Mouse (Mus musculus) midbrain, postnatal 0 days (tissue): Measurements from ENCODE around the gene Mea1. TPM values are rescaled to one million over a fixed set of nuclear protein-coding genes. Genes with fewer than 3 reads are reported as not detected.

Source experiments
- ATAC-seq: fragments of 200-750 bp; cut with Nextera tagmentation; 2 replicates; pipeline ENCODE4 v1.8.0; 2017; ENCODE audit warnings: moderate number of reproducible peaks, mild to moderate bottlenecking, moderate TSS enrichment, moderate library complexity; ENCODE audit not compliant: low FRiP score
- DNase-seq: peaks from one replicate; pipeline ENCODE4 v3.0.0-alpha.2; 2015; ENCODE audit warnings: low spot score
- H3K27ac ChIP-seq: fragments of 300-500 bp; sonication (generic); 2 replicates; pipeline ENCODE4 v1.5.1; 2014; ENCODE audit warnings: low read depth, mild to moderate bottlenecking, low read length, mixed read lengths
- H3K27me3 ChIP-seq: fragments of 300-500 bp; sonication (generic); 2 replicates; pipeline ENCODE4 v1.6.1; 2014; ENCODE audit warnings: low read length, control low read depth, mixed read lengths; ENCODE audit not compliant: insufficient read depth
- H3K36me3 ChIP-seq: fragments of 300-500 bp; sonication (generic); 2 replicates; pipeline ENCODE4 v1.6.1; 2014; ENCODE audit warnings: low read length, control low read depth, mixed read lengths; ENCODE audit not compliant: insufficient read depth
- H3K4me1 ChIP-seq: fragments of 300-500 bp; sonication (generic); 2 replicates; pipeline ENCODE4 v1.6.1; 2014; ENCODE audit warnings: mild to moderate bottlenecking, control low read depth, antibody characterized with exemption, low read length, mixed read lengths; ENCODE audit not compliant: insufficient read depth
- H3K4me2 ChIP-seq: fragments of 300-500 bp; sonication (generic); 2 replicates; pipeline ENCODE4 v1.6.1; 2014; ENCODE audit warnings: low read depth, mild to moderate bottlenecking, low read length, mixed read lengths; ENCODE audit not compliant: poor library complexity, severe bottlenecking
- H3K4me3 ChIP-seq: fragments of 300-500 bp; sonication (generic); 2 replicates; pipeline ENCODE4 v1.5.1; 2014; ENCODE audit warnings: low read depth, mild to moderate bottlenecking, low read length, moderate library complexity
- H3K9ac ChIP-seq: fragments of 300-500 bp; sonication (generic); replicated peaks from 2 replicates; pipeline ENCODE4 v1.6.1; 2014; ENCODE audit warnings: mild to moderate bottlenecking, low read length, moderate library complexity, mixed read lengths; ENCODE audit not compliant: poor library complexity, severe bottlenecking
- H3K9me3 ChIP-seq: fragments of 300-500 bp; sonication (generic); 2 replicates; pipeline ENCODE4 v1.6.1; 2016; ENCODE audit warnings: low read length, control low read depth
- CTCF ChIP-seq: IDR thresholded peaks from 2 replicates; pipeline ENCODE4 v1.5.1; 2016; ENCODE audit warnings: antibody characterized with exemption, mild to moderate bottlenecking
- WGBS: fragments of 180-500 bp; shearing (Covaris S2); extraction: QIAGEN DNeasy Blood & Tissue Kit; methylation state at CpG from one replicate; pipeline ENCODE4 v1.1.7; 2014; 5-methylcytosine and 5-hydroxymethylcytosine counted together
- polyA plus RNA-seq: library from polyadenylated mRNA; unstranded; fragments of >200 nt; fragmentation: Nextera tagmentation; extraction: Ambion mirVana; gene quantifications from 2 replicates; pipeline ENCODE4 v1.2.1, GENCODE M21; 2015
- total RNA-seq: library from RNA; depleted of rRNA; stranded (reverse); fragments of >200 nt; gene quantifications from 2 replicates; pipeline ENCODE4 v1.2.3, GENCODE M21; 2014

Gene Mea1
- total and polyA plus RNA-seq, 2 experiments from 2014 or later = 171 to 314 TPM

DNA sequence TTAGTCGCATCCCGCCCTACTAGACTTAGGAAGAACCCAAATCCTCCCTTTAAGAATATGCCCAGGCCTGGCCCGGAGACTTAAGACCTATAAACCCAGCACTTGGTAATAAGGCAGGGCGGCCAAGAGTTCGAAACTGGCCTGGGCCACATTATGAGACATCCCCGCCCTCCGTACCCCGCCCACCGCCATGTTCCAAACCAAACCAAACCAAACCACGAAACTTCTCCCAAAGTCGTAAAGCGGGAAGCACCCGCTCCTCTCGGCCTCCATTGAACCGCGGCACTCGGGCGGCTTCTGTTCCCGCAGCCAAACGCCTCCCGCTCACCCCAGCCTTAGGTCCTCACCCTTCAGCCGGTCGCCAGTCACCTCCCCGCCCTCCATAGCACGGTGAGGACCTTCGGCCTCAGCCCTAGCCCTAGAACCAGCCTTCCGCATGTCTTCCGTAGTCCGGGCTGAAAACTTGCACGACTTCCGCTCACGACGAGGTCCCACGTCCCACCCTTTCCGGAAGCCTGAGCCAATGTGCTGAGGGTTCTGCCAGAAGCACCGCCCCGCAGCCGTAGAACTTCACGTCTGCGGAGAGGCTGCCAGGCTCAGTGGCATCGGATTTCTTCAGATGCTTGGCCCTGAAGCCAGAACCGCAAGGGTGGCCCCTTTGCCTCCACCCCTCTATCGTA is 4.6 kb upstream of the Mea1 start, which contains the start of gene Rrp36:
Rrp36 (minus strand) TSS at position 503 of the 680 bp plus-strand sequence.
- ATAC-seq (peak; percentile 85), DNase-seq (peak; percentile 95)
- Histone ChIP-seq H3K4me2 (peak within 1 kb of the TSS; percentile 83), H3K4me3 (peak within 1 kb of the TSS; percentile 58), H3K27ac (peak within 1 kb of the TSS; percentile 55), H3K27me3 (no peaks in the 10 kb centered on the region), H3K36me3 (peaks cover 52% of the 10 kb centered on the region), H3K4me1 (peaks cover 14% of the 10 kb centered on the region; the same call in 1 of the 2 replicates), H3K9me3 (no peaks in the 10 kb centered on the region), H3K9ac (peak within 1 kb of the TSS; percentile 55)
- under 1% methylated on average over 43 of the region's 43 CpGs for WGBS
- TF ChIP-seq CTCF = no peak

DNA sequence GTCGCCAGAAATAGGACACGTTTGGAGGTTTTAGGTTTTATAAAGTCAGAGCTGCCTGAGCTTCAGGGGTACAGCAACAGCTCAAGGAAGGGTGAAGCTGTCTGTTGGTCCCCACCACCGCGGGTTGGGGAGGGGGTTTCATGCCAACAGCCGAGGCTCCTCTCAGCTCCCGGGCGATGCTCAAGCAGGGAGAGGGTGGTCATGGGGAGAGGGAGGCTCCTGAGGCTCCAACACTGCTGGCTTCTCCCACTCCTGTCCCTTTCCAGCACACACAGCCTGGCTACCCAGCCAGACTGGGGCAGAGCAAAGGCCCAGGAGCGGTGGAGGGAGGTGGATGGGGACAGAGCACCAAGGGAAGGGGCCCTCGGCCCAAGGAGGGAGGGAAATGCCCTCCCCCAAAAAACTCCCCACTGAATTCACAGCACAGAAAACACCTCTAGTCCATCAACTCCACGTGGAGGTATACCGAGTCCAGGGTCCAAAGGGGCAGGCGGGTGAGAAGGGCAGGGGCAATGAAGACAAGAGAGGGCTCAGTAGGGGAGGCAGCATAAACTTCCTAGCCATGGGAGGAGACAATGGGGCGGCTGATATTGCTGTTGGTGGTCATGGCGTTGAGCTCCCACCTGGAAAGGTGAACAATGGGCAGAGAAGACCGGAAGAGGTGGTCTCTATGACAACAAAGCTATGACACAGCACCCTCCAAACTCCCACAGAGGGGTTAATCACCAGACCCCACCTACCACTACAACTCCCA is 3.9 kb upstream of the Mea1 start:
- Histone ChIP-seq H3K4me1 (peaks cover 21% of the 10 kb centered on the region; the same call in 1 of the 2 replicates), H3K36me3 (peaks cover 47% of the 10 kb centered on the region)

DNA sequence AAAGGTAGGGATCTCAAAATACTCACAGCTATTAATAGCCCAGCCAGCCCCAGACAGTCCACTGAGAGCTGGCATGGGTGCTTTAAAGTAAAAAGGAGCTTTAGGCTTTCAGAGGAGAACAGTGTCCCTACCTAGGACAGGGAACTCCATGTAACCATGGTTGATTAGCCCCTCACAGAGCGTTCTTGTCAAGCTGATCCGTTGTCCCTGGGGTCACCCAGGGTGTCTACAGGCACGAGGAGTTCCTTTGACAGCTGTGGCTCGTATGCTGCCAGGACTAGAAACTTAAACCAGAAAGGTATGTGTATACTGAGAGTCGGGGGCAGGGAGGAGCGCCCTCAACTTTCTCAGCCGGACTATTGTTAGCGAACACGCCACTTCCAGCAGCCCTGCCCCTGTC is 318 bp downstream of the Mea1 start:
- H3K4me3 ChIP-seq = no peak overlapping the region
- DNase-seq (no peak), ATAC-seq (no peak)
- peaks cover 45% of the 10 kb centered on the region for H3K36me3 ChIP-seq
- 66% methylated on average over 9 of the region's 9 CpGs for WGBS
- peaks cover 20% of the 10 kb centered on the region; the same call in 1 of the 2 replicates for H3K4me1 ChIP-seq
- peak overlapping the region; percentile 59 for H3K4me2 ChIP-seq
- no peak overlapping the region for H3K27ac ChIP-seq
- no peak for TF ChIP-seq CTCF
- no peaks in the 10 kb centered on the region for H3K27me3 ChIP-seq
- 0 out of 2 replicates have a peak overlapping the region, but pooled peaks have one; percentile 83 for H3K9ac ChIP-seq
- no peaks in the 10 kb centered on the region for H3K9me3 ChIP-seq

More for the DNA sequence above, 3.9 kb upstream of the Mea1 start:
- TF ChIP-seq CTCF = no peak
- Histone ChIP-seq H3K9me3 (no peaks in the 10 kb centered on the region), H3K4me2 (peak overlapping the region; percentile 83), H3K4me3 (peak overlapping the region; percentile 58), H3K9ac (peak overlapping the region; percentile 55), H3K27me3 (no peaks in the 10 kb centered on the region), H3K27ac (peak overlapping the region; percentile 33)
- peak; percentile 10; the same call in 1 of the 2 replicates for ATAC-seq
- 17% methylated on average over 15 of the region's 15 CpGs for WGBS
- no peak for DNase-seq

DNA sequence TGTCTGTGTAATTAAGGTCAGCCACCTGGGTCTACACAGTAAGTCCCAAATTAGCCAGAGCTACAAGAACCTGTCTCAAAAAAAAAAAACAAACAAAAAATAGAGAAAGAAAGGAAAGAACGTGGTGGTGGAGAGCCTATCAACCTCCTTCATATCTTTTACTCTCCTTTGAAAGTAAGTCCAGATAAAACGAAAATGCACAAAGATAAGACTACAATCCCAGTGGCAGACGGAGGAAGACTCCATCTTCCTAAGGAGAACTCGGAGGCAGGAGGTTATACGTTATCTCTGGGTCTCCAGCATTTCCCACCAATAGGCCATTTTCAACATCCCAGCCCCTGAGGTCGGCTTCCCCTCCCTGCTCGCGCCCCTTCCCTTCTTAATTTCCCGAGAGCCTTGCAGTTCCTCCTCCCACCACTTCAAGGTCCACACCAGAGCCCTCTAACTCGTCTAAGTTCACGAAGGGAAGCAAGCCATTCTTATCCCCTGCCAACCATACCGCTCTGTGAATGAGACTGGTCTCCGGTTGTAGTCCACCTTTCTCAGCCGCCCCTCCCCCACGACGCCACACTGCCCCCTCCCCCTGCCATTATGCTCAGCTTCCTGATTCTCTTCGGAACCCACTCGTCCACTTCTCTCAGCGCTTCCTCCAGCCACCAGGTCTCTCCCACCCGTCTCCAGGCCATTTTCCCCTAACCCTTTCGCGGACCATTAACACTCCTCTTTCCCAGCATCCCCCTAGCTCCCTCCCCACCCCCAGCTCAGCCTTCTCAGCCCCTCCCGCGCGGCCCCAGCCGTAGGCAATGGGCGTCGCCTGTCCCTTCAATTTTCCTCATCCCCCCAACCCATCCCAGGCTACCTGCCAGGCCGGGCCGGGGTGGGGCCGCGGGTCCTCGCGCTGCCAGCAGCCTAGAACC is 1.5 kb downstream of the Mea1 start:
- WGBS = 2% methylated on average over 33 of the region's 34 CpGs
- Histone ChIP-seq H3K27me3 (no peaks in the 10 kb centered on the region), H3K4me1 (peaks cover 15% of the 10 kb centered on the region; the same call in 1 of the 2 replicates), H3K4me2 (peak overlapping the region; percentile 59), H3K9me3 (no peaks in the 10 kb centered on the region), H3K36me3 (peaks cover 52% of the 10 kb centered on the region), H3K27ac (peak overlapping the region; percentile 83), H3K4me3 (peak overlapping the region; percentile 91), H3K9ac (peak overlapping the region; percentile 83)
- ATAC-seq (peak; percentile 55), DNase-seq (peak; percentile 69)
- TF ChIP-seq CTCF = peak; percentile 53

DNA sequence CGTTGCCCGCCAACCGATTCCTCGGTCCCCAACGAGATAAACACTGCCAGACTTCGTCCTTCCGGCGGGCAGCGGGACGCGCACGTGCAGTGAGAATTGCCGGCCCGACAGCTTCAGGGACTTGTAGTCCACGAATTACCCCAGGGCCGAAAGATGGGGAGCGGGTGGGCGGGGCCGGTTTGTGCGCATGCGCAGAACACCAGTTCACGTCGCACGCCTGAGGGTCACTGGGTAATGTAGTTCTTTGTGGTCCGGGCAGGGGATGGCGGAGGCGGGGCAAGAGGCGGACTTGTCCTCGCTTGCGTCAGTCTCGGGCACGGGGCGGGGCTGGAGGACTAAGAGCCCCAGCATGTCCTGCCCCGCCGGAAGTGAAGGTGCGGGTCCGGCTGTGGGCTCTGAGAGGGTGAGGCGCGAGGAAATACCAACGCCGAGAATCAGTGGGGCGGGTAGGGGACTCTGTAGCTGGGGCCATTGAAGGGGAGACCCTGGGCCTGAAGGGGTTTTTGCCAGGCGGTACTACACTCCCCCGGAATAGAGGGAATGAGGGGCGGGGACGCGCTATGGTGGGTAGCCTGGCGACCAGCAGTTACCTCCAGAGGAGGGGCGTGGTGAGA is 2.3 kb downstream of the Mea1 start, which contains the start of gene Klhdc3:
Klhdc3 (minus strand) TSS at position 155 of the 614 bp plus-strand sequence.
- Histone ChIP-seq H3K36me3 (peaks cover 51% of the 10 kb centered on the region), H3K9ac (peak within 1 kb of the TSS; percentile 83), H3K27me3 (no peaks in the 10 kb centered on the region), H3K9me3 (no peaks in the 10 kb centered on the region), H3K4me3 (peak within 1 kb of the TSS; percentile 91), H3K4me1 (peaks cover 15% of the 10 kb centered on the region; the same call in 1 of the 2 replicates), H3K27ac (peak within 1 kb of the TSS; percentile 83), H3K4me2 (peak within 1 kb of the TSS; percentile 91)
- WGBS = 0% methylated on average over 48 of the region's 49 CpGs
- ATAC-seq (peak; percentile 96), DNase-seq (peak; percentile 98)
- peak; percentile 43 for TF ChIP-seq CTCF
